Mouse (Mus musculus) testis, postnatal 10 days (tissue): Measurements from ENCODE around the gene Dusp3.

ENCODE experiments used
- DNase-seq: peaks from one replicate; pipeline ENCODE4 v3.0.0; 2021; ENCODE audit warnings: low spot score

Dusp3 gene

GRCm38 (mm10) chr11:101974181-101974580, 12.6 kb downstream of the Dusp3 start:
- DNase-seq = no peak

DNA sequence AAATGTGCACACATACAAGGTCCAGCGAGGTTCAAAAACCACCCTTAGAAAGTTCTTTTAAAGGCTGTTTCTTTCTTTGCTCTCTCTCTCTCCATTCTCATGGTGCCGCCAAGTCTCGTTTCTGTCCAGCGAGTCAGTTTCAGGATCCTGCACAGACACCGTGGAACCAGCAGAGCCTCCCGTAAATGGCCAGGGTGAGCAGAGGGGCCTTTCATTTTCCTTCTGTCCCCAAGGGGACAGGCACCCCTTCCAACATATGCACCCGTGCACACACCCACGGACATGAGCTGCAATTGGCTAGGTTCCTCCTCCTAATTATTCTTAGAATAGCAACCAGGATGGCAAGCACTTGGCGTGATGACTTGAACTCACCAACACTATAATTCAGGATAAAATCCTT, 13.3 kb downstream of the Dusp3 start:
- no peak for DNase-seq

DNA sequence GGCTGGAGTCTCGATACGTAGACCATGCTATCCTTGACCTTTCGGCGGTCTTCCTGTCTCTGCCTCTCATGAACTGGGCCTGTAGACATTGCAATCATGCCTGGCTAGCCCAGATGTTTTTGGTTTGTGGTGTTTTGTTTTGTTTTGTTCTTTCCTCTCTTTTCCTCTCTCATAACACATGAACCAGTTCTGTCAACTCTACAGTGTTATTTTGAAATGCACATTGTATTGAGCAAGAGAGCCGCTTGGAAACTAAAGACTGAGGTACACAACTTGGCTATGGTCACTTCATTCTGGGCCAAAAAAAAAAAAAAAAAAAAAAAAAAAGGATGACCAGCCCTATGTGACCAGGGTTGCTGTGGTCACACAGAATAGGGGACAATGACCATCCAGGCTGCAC, 14.2 kb downstream of the Dusp3 start:
- DNase-seq = no peak

DNA sequence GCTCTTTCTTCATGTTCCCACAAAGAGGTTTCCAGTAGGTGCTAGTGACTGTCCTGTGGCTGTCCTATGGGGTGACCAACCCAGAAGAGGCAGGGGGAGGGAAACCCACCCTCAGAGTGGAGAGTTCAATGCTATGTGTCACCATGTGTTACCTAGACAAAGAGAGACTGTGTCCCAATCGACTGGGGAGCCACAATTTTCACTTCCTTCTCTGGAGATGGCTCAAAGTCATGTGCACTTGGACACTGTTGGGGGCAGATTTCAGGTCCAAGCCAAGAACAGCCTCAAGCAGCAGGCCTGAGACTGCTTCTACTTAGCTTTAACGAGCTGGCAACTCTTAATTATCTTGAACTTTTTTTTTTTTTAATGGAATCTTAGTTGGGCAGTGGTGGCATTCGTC, 14.7 kb downstream of the Dusp3 start:
- DNase-seq = no peak

DNA sequence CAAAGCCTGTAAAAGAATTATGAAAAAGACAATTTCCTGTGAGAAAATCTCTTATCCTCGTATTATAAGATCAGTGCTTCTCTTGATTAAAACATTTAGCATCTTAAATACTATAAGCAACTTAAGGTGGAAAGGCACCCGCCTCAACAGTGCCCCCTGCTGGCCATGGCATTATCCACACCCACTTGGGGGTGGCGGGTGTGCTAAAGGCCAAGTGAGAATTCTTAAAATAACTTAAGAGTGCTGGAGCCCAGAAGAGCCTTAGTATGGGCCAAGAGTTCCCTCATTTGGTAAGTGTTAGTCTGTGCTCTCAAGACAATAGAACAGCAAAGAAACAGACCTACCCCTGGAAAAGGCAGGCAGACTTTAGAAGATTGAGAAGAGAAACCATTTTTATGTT, 15.4 kb downstream of the Dusp3 start:
- peak; percentile 71 for DNase-seq

- no peak for DNase-seq
Observed at GRCm38 (mm10) chr11:101969835-101970234, 17.0 kb downstream of the Dusp3 start.

- peak; percentile 88 for DNase-seq
Observed at GRCm38 (mm10) chr11:101968791-101969190, 18.0 kb downstream of the Dusp3 start.

- peak; percentile 38 for DNase-seq
Observed at GRCm38 (mm10) chr11:101968311-101968710, 18.5 kb downstream of the Dusp3 start.

GRCm38 (mm10) chr11:101966965-101967614, 19.7 kb downstream of the Dusp3 start, which contains the start of gene Sost:
Sost (minus strand) TSS chr11:101967015.
- DNase-seq = no peak

DNA sequence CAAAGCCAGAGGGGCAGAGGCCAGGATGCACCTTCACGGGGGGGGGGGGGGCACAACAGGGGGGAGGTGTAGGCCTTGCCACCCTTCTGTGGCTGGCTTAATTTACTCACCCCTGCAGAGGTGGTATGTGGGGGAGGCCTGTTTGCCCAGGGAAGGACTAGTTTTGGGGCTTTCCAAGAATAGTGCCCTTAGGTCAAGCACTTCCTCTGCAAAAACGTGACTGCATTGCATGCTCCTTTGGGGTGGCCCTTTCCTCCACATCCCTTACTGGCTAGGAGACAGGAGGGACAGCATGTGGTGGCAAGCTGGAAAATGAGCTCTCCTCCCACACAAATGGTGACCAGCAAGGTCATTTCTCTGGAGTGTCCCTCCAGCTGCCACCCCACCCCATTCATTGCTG, 21.3 kb downstream of the Dusp3 start:
- DNase-seq = no peak

DNA sequence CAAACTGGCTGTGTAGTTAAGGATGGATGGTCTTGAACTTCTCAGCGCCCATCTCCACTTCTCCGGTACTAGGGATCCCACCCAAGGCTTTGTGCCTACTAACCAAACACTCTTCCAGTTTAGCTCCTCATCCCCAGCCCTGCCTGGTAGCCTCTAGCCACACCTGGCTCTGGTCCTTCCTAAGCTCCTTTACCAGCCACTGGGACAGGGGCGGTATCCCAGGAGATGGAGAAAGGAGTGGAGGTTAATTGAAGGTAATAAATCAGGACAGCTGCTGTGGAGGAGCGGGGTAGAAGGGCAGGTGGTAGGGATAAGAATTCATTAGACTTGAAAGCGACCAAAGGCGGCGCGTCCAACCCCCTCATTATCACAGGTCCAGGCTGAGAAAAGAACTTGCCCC, 22.2 kb downstream of the Dusp3 start:
- DNase-seq = no peak

GRCm38 (mm10) chr11:101963473-101964291, 23.1 kb downstream of the Dusp3 start:
- peak; percentile 60 for DNase-seq

DNA sequence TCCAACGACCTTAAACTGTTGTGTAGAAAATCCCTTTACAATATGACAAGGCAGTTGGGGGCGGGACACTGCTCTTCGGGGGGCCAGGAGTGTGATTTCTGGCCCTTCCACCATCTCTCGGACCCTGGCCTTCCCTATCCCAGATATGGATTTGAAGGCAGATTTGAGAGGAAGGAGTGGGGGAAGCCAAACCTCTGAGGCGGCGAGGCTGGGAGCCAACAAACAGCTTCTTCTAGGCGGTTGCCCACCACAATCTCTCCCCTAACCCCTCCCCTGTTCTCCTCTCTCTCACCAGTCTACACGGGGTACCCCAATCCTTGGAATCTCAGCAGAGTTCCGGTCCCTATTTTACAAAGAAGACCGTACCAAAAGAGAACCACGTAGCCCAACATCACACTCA, 23.8 kb downstream of the Dusp3 start:
- DNase-seq = no peak

DNA sequence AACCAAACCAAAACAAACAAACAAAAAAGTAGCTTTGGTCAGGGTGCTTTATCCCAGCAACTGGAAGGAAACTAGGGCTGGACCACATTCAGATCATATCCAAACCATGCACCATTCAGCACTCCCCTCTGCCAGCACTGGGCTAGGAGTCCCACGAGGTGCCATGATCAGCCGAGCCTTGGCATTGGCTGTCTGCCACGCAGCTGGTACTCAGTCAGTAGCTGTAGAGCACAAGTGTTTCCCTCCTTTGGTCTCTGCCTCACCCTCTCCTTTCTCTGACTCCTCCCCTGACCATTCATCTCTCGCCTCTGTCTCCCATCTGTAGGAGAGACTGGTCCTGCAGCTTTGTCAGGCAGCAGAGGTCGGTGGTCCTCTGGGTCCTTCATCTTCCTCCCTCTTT, 29.3 kb downstream of the Dusp3 start:
- no peak for DNase-seq

DNA sequence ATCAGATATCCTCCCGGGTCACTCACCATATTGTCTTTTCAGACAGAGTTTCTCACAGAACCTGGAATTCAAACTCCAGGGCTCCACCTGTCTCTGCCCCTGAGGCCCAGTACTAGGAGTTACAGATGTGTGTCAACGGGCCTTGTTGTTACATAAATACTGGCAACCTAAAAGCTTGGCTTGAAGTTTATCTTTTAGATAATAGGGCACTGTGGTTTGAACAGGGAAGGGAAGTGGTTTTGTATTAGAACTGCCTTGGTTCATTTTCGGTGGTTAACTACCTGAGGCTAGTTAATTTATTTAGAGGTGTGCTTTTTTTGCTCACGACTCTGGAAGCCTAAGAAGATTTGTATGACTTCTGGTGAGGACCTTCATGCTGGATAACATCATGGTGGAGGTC, 33.4 kb downstream of the Dusp3 start:
- DNase-seq = no peak

DNA sequence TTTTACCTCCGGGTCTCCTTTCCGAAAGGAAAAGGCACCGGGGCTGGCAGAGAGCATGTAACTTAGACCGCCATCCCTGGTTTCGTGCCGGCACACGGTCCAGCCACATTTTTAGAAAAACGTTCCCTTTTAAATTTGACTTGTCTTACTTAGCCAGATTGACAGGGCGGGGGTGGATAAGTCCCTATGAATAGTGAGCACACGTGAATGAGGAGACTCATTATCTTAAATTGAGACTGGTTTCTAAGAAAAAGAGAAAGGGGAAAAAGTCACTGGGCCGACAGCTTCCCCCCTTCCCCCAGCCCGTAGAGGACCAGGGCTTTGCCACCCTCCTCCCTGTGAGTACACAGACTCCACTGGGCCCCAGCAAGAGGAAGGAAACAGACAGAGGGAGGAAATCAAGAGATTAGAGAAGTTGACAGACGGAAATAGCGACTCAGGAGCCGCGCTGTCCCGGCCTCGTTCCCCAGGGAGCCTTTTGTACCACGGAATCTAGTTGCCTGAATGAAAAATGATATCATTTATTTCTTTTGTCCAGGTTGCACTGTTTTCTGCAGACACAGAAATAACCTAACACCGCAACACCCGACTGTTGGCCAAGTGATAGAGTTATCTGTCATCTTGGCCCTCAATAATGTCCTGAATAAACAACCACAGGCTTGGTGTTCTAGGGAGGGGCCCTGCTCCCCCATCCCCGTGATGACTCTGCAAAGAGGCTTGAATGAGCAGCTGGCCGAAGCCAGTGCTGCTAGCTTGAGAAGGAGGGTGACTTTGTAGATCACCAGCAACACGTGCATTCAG, 34.1 kb downstream of the Dusp3 start:
- no peak for DNase-seq

DNA sequence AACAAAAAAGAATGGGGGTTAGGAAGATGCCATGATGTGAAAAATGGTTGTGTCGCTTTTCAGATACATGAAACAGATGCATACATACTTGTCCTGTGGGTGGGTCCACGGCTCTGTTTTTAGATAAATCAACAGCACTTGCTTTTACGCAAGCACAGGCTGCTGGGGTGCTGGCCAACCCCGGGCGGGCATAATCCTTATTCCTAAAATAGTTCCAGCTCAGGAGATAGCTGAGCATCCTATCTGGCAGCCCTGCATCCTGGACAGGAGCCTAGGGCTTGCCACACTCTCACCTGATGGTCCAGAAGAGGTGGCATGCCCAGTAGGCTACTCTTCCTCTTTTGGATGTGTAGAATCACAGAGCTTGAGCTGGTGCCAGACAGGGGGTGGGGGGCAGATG, 36.8 kb downstream of the Dusp3 start:
- no peak for DNase-seq

DNA sequence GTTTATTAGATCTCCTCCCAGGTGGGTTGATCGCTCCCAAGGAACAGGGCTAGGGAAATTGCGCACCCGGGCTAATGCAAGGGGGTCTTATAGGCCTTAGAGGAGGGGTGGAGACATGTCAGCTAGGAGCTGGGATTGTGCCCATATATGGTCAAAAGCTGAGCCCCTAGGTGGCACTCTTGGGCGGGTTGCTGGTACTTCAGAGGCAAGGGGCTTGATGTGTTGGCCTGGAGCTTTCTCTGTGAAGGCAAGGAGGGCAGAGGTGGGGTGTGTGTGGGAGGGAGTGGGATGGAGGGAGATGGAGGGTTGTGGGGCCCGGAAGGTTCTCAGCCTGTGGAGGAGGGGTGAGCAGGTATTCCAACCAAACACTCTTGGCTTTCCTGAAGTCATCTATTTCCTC, 40.3 kb downstream of the Dusp3 start:
- DNase-seq = no peak

- DNase-seq = no peak
Observed at GRCm38 (mm10) chr11:101943055-101943454, 43.8 kb downstream of the Dusp3 start.

DNA sequence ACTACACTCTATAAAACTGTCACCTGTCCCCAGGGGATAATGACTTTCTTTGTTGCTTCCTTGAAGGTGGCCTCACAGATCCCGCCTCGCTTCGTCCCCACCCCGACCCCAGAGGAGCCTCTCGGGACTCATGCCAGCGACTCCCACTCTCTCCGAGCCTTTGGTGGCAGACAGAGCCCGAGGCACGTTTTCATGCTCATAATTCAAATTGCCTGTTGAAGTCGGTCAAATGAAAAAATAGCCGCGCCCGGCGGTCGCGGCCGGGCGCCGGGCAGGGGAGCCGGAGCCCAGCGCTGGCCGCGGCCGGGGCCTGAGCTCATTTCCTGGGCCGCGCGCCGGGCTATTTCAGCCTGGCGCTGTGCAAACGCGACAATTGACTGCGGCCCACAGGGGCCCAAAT, 49.7 kb downstream of the Dusp3 start:
- DNase-seq = no peak

DNA sequence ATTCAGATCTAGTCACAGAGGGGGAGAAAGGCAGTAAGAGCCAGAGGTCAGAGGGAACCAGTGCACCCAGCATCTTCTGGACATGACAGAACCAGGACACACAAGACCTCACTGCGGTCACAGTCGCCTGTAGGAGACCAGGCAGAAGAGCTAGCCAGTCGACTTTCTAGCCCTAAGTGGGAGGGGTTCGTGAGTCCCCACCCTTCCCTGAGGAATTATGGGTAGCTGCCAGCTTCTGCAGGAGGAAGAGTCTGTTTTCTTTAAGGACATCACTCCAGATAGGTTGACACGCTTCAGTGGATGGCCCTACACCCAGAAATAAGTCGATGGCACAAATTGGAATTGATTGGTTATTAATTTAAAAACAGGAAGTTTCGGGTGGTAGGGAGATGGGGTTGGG, 50.4 kb downstream of the Dusp3 start:
- DNase-seq = no peak

- DNase-seq = no peak
Observed at GRCm38 (mm10) chr11:101935743-101936142, 51.1 kb downstream of the Dusp3 start.

DNA sequence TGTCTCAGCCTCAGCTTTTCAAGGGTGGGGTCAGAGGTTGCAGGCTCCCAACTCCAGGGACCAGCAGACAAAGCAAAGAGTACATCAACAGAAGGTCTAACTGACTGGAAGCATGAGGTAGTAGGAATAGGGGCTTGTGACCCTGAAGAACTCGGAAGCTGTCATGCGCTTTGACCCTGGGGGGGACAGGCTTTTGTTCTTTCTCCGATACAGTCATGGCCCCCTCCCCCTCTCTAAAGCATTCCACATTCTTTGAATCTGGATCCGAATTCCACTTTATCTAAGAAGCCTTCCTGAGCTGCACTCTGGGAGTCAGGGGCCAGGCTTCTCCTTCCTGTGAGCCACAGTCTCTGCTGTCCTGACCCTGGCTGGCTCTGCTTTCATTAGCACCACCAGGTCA, 54.8 kb downstream of the Dusp3 start:
- DNase-seq = no peak
